Mouse (Mus musculus): ENCODE data around the gene Acsf3. TPM values are rescaled to one million over a fixed set of nuclear protein-coding genes. Genes with fewer than 3 reads are reported as not detected.

The Acsf3 gene
- total and polyA plus RNA-seq, 3 experiments = 2.2 to 10.4 (median 9.0) TPM

DNA sequence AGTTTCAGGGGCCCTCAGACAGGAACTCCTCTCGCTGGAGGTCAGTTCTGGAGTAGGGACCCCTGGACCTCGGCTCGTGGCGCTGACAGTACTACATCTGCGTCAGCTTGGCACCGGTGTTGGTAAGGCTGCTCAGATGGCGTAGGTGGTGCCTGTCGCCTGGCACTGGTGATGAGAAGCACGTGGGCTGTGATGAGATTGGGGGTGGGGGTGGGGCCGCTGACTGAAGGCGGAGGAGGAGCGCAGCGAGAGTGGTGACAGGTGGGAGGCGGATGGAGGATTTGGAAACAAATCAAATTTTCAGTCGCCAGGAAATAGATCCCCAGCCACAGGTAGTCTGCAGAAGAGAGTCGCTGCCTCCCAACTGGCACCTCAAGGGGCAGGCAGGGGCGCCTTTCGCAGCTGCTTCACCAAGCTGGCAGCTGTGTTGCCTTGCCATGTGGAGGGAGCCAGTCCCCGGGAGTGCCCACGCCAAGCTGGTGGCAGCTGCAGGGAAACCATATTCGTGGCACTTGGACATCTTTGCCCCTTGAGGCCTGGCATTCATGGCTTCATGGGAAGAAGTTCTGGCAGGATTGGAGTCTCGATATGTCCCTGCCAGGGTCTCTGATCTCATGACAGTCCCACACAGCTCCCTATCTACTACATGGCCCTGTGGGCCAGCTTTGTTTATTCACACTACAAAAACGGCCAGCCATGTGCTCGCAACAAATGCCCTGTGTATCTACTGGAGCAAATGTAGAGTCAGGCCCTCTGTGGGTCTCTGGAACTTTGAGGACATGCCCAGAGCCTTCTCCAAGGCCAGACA is 5.8 kb upstream of the Acsf3 start:
- H3K9ac ChIP-seq (ENCODE audit: insufficient read depth, low read depth) = no peak overlapping the region
- no peak overlapping the region for H3K4me3 ChIP-seq (replicated peaks in 1 of 3; ENCODE audit: low read depth in 2 of 3, low read length in 2 of 3, poor library complexity in 1 of 3)
- no peaks in the 10 kb centered on the region for H3K9me3 ChIP-seq (replicated peaks; ENCODE audit: low read length)
- in situ Hi-C loops (cut with MboI; ENCODE audit: low pct_ligation_motif_present, low pct_unique_long_range_greater_than_20kb, low sequenced_read_pairs) = no loop called here
- no peak for TF ChIP-seq BHLHE40 (IDR thresholded peaks at IDR 0.05; ENCODE audit: low read depth, low read length)
- no peak for TF ChIP-seq MAX (IDR thresholded peaks at IDR 0.05; ENCODE audit: low read length)
- TF ChIP-seq RCOR1 (conservative IDR thresholded peaks at IDR 0.05; ENCODE audit: low read depth, low read length) = no peak
- no peak for TF ChIP-seq USF1 (IDR thresholded peaks at IDR 0.05; ENCODE audit: low read depth, low read length)
- no peak for TF ChIP-seq ZC3H11A (IDR thresholded peaks at IDR 0.05; ENCODE audit: low read depth, low read length)
- TF ChIP-seq JUND (conservative IDR thresholded peaks at IDR 0.05; ENCODE audit: low read depth, low read length) = no peak
- TF ChIP-seq ZKSCAN1 (IDR thresholded peaks at IDR 0.05; ENCODE audit: borderline replicate concordance, low read depth, low read length) = no peak
- TF ChIP-seq EP300 (IDR thresholded peaks at IDR 0.05; ENCODE audit: low read length) = no peak
- TF ChIP-seq SIN3A (IDR thresholded peaks at IDR 0.05; ENCODE audit: low read length) = no peak
- TF ChIP-seq RAD21 (IDR thresholded peaks at IDR 0.05; ENCODE audit: low read depth, low read length) = no peak
- no peak for TF ChIP-seq USF2 (conservative IDR thresholded peaks at IDR 0.05; ENCODE audit: low read depth, low read length)
- no peak for TF ChIP-seq POLR2AphosphoS2 (IDR thresholded peaks at IDR 0.05; ENCODE audit: low read depth, low read length)
- no peak for TF ChIP-seq HCFC1 (IDR thresholded peaks at IDR 0.05; ENCODE audit: low read depth, low read length)
- no peak for TF ChIP-seq CHD2 (IDR thresholded peaks at IDR 0.05; ENCODE audit: low read length)
- no peak for TF ChIP-seq NRF1 (IDR thresholded peaks at IDR 0.05; ENCODE audit: low read depth, low read length)
- H3K4me2 ChIP-seq (ENCODE audit: insufficient read depth, low read depth, poor library complexity, severe bottlenecking) = no peak overlapping the region
- H3K27ac ChIP-seq (ENCODE audit: insufficient read depth, low read depth) = no peak overlapping the region
- H3K27me3 ChIP-seq (replicated peaks) = no peaks in the 10 kb centered on the region
- no peaks in the 10 kb centered on the region for H3K36me3 ChIP-seq (replicated peaks in 1 of 2; ENCODE audit: control insufficient read depth in 1 of 2, insufficient read depth in 1 of 2, low read length in 1 of 2)
- no peaks in the 10 kb centered on the region for H3K79me2 ChIP-seq (replicated peaks; ENCODE audit: control insufficient read depth, extremely low read depth, insufficient read depth, poor library complexity, severe bottlenecking)
- dilution Hi-C loops (cut with MboI; ENCODE audit: extremely low pct_ligation_motif_present, extremely low pct_unique_long_range_greater_than_20kb, low sequenced_read_pairs) = no loop called here
- peaks cover 14 to 44% of the 10 kb centered on the region in 2 experiments for H3K4me1 ChIP-seq (ENCODE audit: control insufficient read depth in 1 of 2, insufficient read depth in 2 of 2)
- DNase-seq (ENCODE audit: extremely low read depth) = no peak

DNA sequence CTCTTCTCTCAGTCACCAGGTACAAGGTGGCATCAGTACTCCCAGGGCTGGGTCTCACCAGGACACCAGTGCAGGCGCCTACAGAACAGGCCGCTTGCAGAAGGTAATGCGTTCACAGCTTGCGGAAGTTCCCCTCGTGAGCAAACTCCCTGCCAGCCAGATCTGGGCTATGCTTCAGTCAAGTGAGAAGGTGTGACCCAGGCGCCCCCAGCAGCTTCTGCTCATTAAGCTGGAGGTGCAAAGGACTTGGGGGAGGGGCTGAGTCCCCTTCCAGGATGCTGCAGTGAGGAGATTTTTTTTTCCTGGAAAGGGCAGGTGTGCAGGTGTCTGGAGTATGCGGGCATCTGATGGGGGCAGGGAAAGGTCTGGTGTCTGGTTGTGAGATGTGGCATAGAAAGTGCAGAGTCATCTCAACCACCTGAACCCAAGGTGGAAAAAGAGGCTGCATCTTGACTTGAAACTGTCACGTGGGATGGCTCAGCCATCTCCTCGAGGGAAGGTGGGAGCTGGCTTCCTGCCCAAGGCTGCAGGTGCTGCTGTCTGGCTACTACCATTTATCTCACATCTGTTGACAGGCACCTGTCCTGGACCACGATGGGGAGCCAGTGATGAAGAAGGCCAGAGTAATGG is 2.7 kb upstream of the Acsf3 start:
- in situ Hi-C loops (cut with MboI; ENCODE audit: low pct_ligation_motif_present, low pct_unique_long_range_greater_than_20kb, low sequenced_read_pairs) (no loop called here), dilution Hi-C loops (cut with MboI; ENCODE audit: extremely low pct_ligation_motif_present, extremely low pct_unique_long_range_greater_than_20kb, low sequenced_read_pairs) (no loop called here)
- TF ChIP-seq EP300 (IDR thresholded peaks at IDR 0.05; ENCODE audit: low read length) (peak; percentile 67; the same call in 1 of the 2 replicates), USF2 (conservative IDR thresholded peaks at IDR 0.05; ENCODE audit: low read depth, low read length) (peak; percentile 41; the same call in 1 of the 2 replicates), IRF4 (IDR thresholded peaks at IDR 0.05; ENCODE audit: low read depth, low read length) (0 out of 2 replicates have a peak, but pooled peaks have one; percentile 9), CHD1 (IDR thresholded peaks at IDR 0.05; ENCODE audit: low read depth, low read length) (no peak), BHLHE40 (IDR thresholded peaks at IDR 0.05; ENCODE audit: low read depth, low read length) (peak; percentile 58; the same call in 1 of the 2 replicates), PAX5 (IDR thresholded peaks at IDR 0.05; ENCODE audit: low read length) (no peak), USF1 (IDR thresholded peaks at IDR 0.05; ENCODE audit: low read depth, low read length) (peak; percentile 47), CHD2 (IDR thresholded peaks at IDR 0.05; ENCODE audit: low read length) (0 out of 2 replicates have a peak, but pooled peaks have one; percentile 44), TCF12 (IDR thresholded peaks at IDR 0.05; ENCODE audit: low read depth, low read length) (peak; percentile 68; the same call in 1 of the 2 replicates), MAFK (IDR thresholded peaks at IDR 0.05; ENCODE audit: insufficient replicate concordance, low read length) (peak; percentile 76), SIN3A (IDR thresholded peaks at IDR 0.05; ENCODE audit: low read length) (no peak), MYC (IDR thresholded peaks at IDR 0.05; ENCODE audit: low read depth, low read length) (0 out of 2 replicates have a peak, but pooled peaks have one; percentile 30), MAX (IDR thresholded peaks at IDR 0.05; ENCODE audit: low read length) (peak; percentile 53; the same call in 1 of the 2 replicates), ETS1 (conservative IDR thresholded peaks at IDR 0.05; ENCODE audit: low read depth, low read length) (0 out of 2 replicates have a peak, but pooled peaks have one; percentile 11)
- Histone ChIP-seq H3K79me2 (replicated peaks; ENCODE audit: control insufficient read depth, extremely low read depth, insufficient read depth, poor library complexity, severe bottlenecking) (no peaks in the 10 kb centered on the region), H3K4me3 (replicated peaks in 1 of 3; ENCODE audit: low read depth in 2 of 3, low read length in 2 of 3, poor library complexity in 1 of 3) (no peak overlapping the region), H3K9me3 (replicated peaks; ENCODE audit: low read length) (no peaks in the 10 kb centered on the region), H3K27ac (ENCODE audit: insufficient read depth, low read depth) (no peak overlapping the region), H3K4me1 (ENCODE audit: control insufficient read depth in 1 of 2, insufficient read depth in 2 of 2) (peaks cover 11 to 35% of the 10 kb centered on the region in 2 experiments), H3K9ac (ENCODE audit: insufficient read depth, low read depth) (no peak overlapping the region), H3K4me2 (ENCODE audit: insufficient read depth, low read depth, poor library complexity, severe bottlenecking) (no peak overlapping the region), H3K27me3 (replicated peaks) (no peaks in the 10 kb centered on the region), H3K36me3 (replicated peaks in 1 of 2; ENCODE audit: control insufficient read depth in 1 of 2, insufficient read depth in 1 of 2, low read length in 1 of 2) (no peaks in the 10 kb centered on the region)
- DNase-seq (ENCODE audit: extremely low read depth) = peak; percentile 45

Data from CH12.LX (cell line).